Mouse (Mus musculus) hindbrain, embryonic 11.5 days (tissue): ENCODE measurements around the gene Hoxc9. TPM values are rescaled to one million over a fixed set of nuclear protein-coding genes. Genes with fewer than 3 reads are reported as not detected.
A peak's percentile ranks its signal among the peaks of the same experiment; 100 is the strongest.

ENCODE experiments used
- ATAC-seq: fragments of 200-750 bp; cut with Nextera tagmentation; 2 replicates; pipeline ENCODE4 v1.8.0; 2017; ENCODE audit warnings: mild to moderate bottlenecking, moderate TSS enrichment, moderate library complexity; ENCODE audit not compliant: low FRiP score
- DNase-seq: peaks from one replicate; pipeline ENCODE4 v3.0.0-alpha.2; 2015; ENCODE audit warnings: low spot score
- H3K27ac ChIP-seq: fragments of 300-500 bp; sonication (generic); 2 replicates; pipeline ENCODE4 v1.5.1; 2014; ENCODE audit warnings: mild to moderate bottlenecking, low read depth, low read length
- H3K27me3 ChIP-seq: fragments of 300-500 bp; sonication (generic); 2 replicates; pipeline ENCODE4 v1.6.1; 2014; ENCODE audit warnings: mild to moderate bottlenecking, low read length, moderate library complexity, mixed read lengths; ENCODE audit not compliant: control insufficient read depth, insufficient read depth
- H3K36me3 ChIP-seq: fragments of 300-500 bp; sonication (generic); 2 replicates; pipeline ENCODE4 v1.6.1; 2014; ENCODE audit warnings: mild to moderate bottlenecking, low read length, moderate library complexity, mixed read lengths; ENCODE audit not compliant: control insufficient read depth, insufficient read depth
- H3K4me1 ChIP-seq: fragments of 300-500 bp; sonication (generic); replicated peaks from 2 replicates; pipeline ENCODE4 v1.6.1; 2014; ENCODE audit warnings: low read length, mixed read lengths; ENCODE audit not compliant: control insufficient read depth, insufficient read depth
- H3K4me2 ChIP-seq: fragments of 300-500 bp; sonication (generic); replicated peaks from 2 replicates; pipeline ENCODE4 v1.6.1; 2014; ENCODE audit warnings: mild to moderate bottlenecking, low read depth, low read length
- H3K4me3 ChIP-seq: fragments of 300-500 bp; sonication (generic); 2 replicates; pipeline ENCODE4 v1.5.1; 2014; ENCODE audit warnings: low read depth, low read length
- H3K9ac ChIP-seq: fragments of 300-500 bp; sonication (generic); 2 replicates; pipeline ENCODE4 v1.6.1; 2014; ENCODE audit warnings: low read depth, low read length
- H3K9me3 ChIP-seq: fragments of 300-500 bp; sonication (generic); 2 replicates; pipeline ENCODE4 v1.6.1; 2016; ENCODE audit warnings: low read length; ENCODE audit not compliant: control insufficient read depth
- WGBS: fragments of 180-500 bp; shearing (Covaris S2); extraction: QIAGEN DNeasy Blood & Tissue Kit; methylation state at CpG from one replicate; pipeline ENCODE4 v1.1.7; 2014; 5-methylcytosine and 5-hydroxymethylcytosine counted together
- polyA plus RNA-seq: library from polyadenylated mRNA; unstranded; fragments of >200 nt; fragmentation: Nextera tagmentation; extraction: Ambion mirVana; gene quantifications from 2 replicates; pipeline ENCODE4 v1.2.1, GENCODE M21; 2014

Gene Hoxc9
- polyA plus RNA-seq, 1 experiment from 2014 or later = not detected

- Histone ChIP-seq H3K36me3 (no peaks in the 10 kb centered on the region), H3K27ac (no peak overlapping the region), H3K9ac (no peak overlapping the region), H3K9me3 (no peaks in the 10 kb centered on the region), H3K4me1 (0 out of 2 replicates have a peak, but pooled peaks cover 5% of the 10 kb centered on the region), H3K4me3 (no peak overlapping the region), H3K27me3 (peaks cover 96% of the 10 kb centered on the region), H3K4me2 (no peak overlapping the region)
- 11% methylated on average over 5 of the region's 5 CpGs for WGBS
- DNase-seq (no peak), ATAC-seq (no peak)
Observed at GRCm38 (mm10) chr15:102988078-102988477, 11.8 kb downstream of the Hoxc9 start.

- no peak for ATAC-seq
- H3K27me3 ChIP-seq = peaks cover 99% of the 10 kb centered on the region
- WGBS = under 1% methylated on average over 67 of the region's 69 CpGs
- H3K4me2 ChIP-seq = no peak within 1 kb of the TSS
- no peak within 1 kb of the TSS for H3K9ac ChIP-seq
- H3K4me3 ChIP-seq = no peak within 1 kb of the TSS
- no peak for DNase-seq
- no peaks in the 10 kb centered on the region for H3K36me3 ChIP-seq
- H3K4me1 ChIP-seq = 0 out of 2 replicates have a peak, but pooled peaks cover 5% of the 10 kb centered on the region
- no peaks in the 10 kb centered on the region for H3K9me3 ChIP-seq
- no peak within 1 kb of the TSS for H3K27ac ChIP-seq
Observed at GRCm38 (mm10) chr15:102990461-102991397, 14.5 kb downstream of the Hoxc9 start, which contains the start of gene Hoxc8. Gene Hoxc8, plus strand, starts transcription at chr15:102990607.

GRCm38 (mm10) chr15:102991782-102992181 lies 15.5 kb downstream of the Hoxc9 start:
- no peak for ATAC-seq
- H3K4me1 ChIP-seq = 0 out of 2 replicates have a peak, but pooled peaks cover 5% of the 10 kb centered on the region
- no peak overlapping the region for H3K4me2 ChIP-seq
- H3K4me3 ChIP-seq = no peak overlapping the region
- no peak overlapping the region for H3K27ac ChIP-seq
- DNase-seq = no peak
- peaks cover 98% of the 10 kb centered on the region for H3K27me3 ChIP-seq
- H3K9me3 ChIP-seq = no peaks in the 10 kb centered on the region
- 2% methylated on average over 7 of the region's 7 CpGs for WGBS
- H3K36me3 ChIP-seq = no peaks in the 10 kb centered on the region
- H3K9ac ChIP-seq = no peak overlapping the region

- Histone ChIP-seq H3K27me3 (peaks cover 98% of the 10 kb centered on the region), H3K9me3 (no peaks in the 10 kb centered on the region), H3K27ac (no peak overlapping the region), H3K4me1 (0 out of 2 replicates have a peak, but pooled peaks cover 5% of the 10 kb centered on the region), H3K9ac (no peak overlapping the region), H3K4me2 (no peak overlapping the region), H3K36me3 (no peaks in the 10 kb centered on the region), H3K4me3 (no peak overlapping the region)
- DNase-seq (no peak), ATAC-seq (no peak)
- under 1% methylated on average over 11 of the region's 11 CpGs for WGBS
Observed at GRCm38 (mm10) chr15:102992206-102992605, 16.0 kb downstream of the Hoxc9 start.

GRCm38 (mm10) chr15:102992863-102993262 lies 16.6 kb downstream of the Hoxc9 start:
- H3K4me1 ChIP-seq = 0 out of 2 replicates have a peak, but pooled peaks cover 5% of the 10 kb centered on the region
- no peaks in the 10 kb centered on the region for H3K9me3 ChIP-seq
- no peak for DNase-seq
- H3K4me2 ChIP-seq = no peak overlapping the region
- no peak overlapping the region for H3K9ac ChIP-seq
- H3K27me3 ChIP-seq = peaks cover 98% of the 10 kb centered on the region
- no peak for ATAC-seq
- no peak overlapping the region for H3K4me3 ChIP-seq
- no peaks in the 10 kb centered on the region for H3K36me3 ChIP-seq
- H3K27ac ChIP-seq = no peak overlapping the region
- WGBS = 0% methylated on average over 3 of the region's 3 CpGs

GRCm38 (mm10) chr15:102996548-102996947 lies 20.3 kb downstream of the Hoxc9 start:
- ATAC-seq (no peak), DNase-seq (no peak)
- Histone ChIP-seq H3K27ac (no peak overlapping the region), H3K4me3 (no peak overlapping the region), H3K9ac (no peak overlapping the region), H3K9me3 (no peaks in the 10 kb centered on the region), H3K36me3 (no peaks in the 10 kb centered on the region), H3K27me3 (peaks cover 98% of the 10 kb centered on the region), H3K4me1 (0 out of 2 replicates have a peak, but pooled peaks cover 3% of the 10 kb centered on the region), H3K4me2 (no peak overlapping the region)
- WGBS = under 1% methylated on average over 9 of the region's 9 CpGs

GRCm38 (mm10) chr15:102997431-102997830 lies 21.2 kb downstream of the Hoxc9 start:
- Histone ChIP-seq H3K27ac (no peak overlapping the region), H3K27me3 (peaks cover 98% of the 10 kb centered on the region), H3K4me2 (no peak overlapping the region), H3K9me3 (no peaks in the 10 kb centered on the region), H3K4me3 (no peak overlapping the region), H3K4me1 (0 out of 2 replicates have a peak, but pooled peaks cover 3% of the 10 kb centered on the region), H3K36me3 (no peaks in the 10 kb centered on the region), H3K9ac (no peak overlapping the region)
- 2% methylated on average over 3 of the region's 3 CpGs for WGBS
- no peak for DNase-seq
- ATAC-seq = no peak

- WGBS = 2% methylated on average over 19 of the region's 19 CpGs
- Histone ChIP-seq H3K27me3 (peaks cover 98% of the 10 kb centered on the region), H3K9ac (no peak within 1 kb of the TSS), H3K36me3 (no peaks in the 10 kb centered on the region), H3K4me1 (0 out of 2 replicates have a peak, but pooled peaks cover 3% of the 10 kb centered on the region), H3K4me3 (peak within 1 kb of the TSS; percentile 30), H3K9me3 (no peaks in the 10 kb centered on the region), H3K27ac (no peak within 1 kb of the TSS), H3K4me2 (peak within 1 kb of the TSS; percentile 47)
- DNase-seq (no peak), ATAC-seq (no peak)
Observed at GRCm38 (mm10) chr15:102997939-102998355, 21.7 kb downstream of the Hoxc9 start, which contains the start of gene Hoxc6. Gene Hoxc6, plus strand, starts transcription at chr15:102998257.
